Mouse (Mus musculus): ENCODE measurements at regions not wholly inside any gene's neighbourhood (a gene's known extent, or its start where the extent isn't known, plus 50 kb on each side); places are given as distances from the start of the nearest gene placed in this dataset.

GRCm38 (mm10) chrX:7474831-7475230, 98.6 kb upstream of the Foxp3 start:
- Histone ChIP-seq H3K27me3 (ENCODE audit: control insufficient read depth, insufficient read depth, low read depth, low read length) (no peaks in the 10 kb centered on the region), H3K4me1 (ENCODE audit: control insufficient read depth, insufficient read depth, low read length) (no peaks in the 10 kb centered on the region), H3K36me3 (ENCODE audit: control insufficient read depth, insufficient read depth, low read length) (no peaks in the 10 kb centered on the region), H3K4me3 (ENCODE audit: low read depth, low read length) (no peak overlapping the region), H3K9ac (ENCODE audit: low read depth, low read length) (no peak overlapping the region), H3K27ac (ENCODE audit: low read length) (no peak overlapping the region), H3K4me2 (ENCODE audit: low read length) (no peak overlapping the region), H3K9me3 (replicated peaks; ENCODE audit: control insufficient read depth, low read length, poor library complexity, severe bottlenecking) (no peaks in the 10 kb centered on the region)
- WGBS: 59% methylated on average over 2 of the region's 2 CpGs
- ATAC-seq: no peak

GRCm38 (mm10) chrX:7473814-7474213, 98.2 kb upstream of the Usp27x start:
- 39% methylated on average over 2 of the region's 2 CpGs for WGBS
- Histone ChIP-seq H3K4me2 (ENCODE audit: low read length) (no peak overlapping the region), H3K9me3 (replicated peaks; ENCODE audit: control insufficient read depth, low read length, poor library complexity, severe bottlenecking) (no peaks in the 10 kb centered on the region), H3K27ac (ENCODE audit: low read length) (no peak overlapping the region), H3K4me1 (ENCODE audit: control insufficient read depth, insufficient read depth, low read length) (no peaks in the 10 kb centered on the region), H3K4me3 (ENCODE audit: low read depth, low read length) (no peak overlapping the region), H3K9ac (ENCODE audit: low read depth, low read length) (no peak overlapping the region), H3K36me3 (ENCODE audit: control insufficient read depth, insufficient read depth, low read length) (no peaks in the 10 kb centered on the region), H3K27me3 (ENCODE audit: control insufficient read depth, insufficient read depth, low read depth, low read length) (no peaks in the 10 kb centered on the region)
- peak; percentile 64; the same call in 1 of the 2 replicates for ATAC-seq

- 65% methylated on average over 1 of the region's 1 CpGs for WGBS
- ATAC-seq: peak; percentile 66
- H3K4me2 ChIP-seq (ENCODE audit: low read length): no peak overlapping the region
These were observed 94.2 kb upstream of the Usp27x start for GRCm38 (mm10) chrX:7469801-7470200.

GRCm38 (mm10) chrX:7467985-7468384, 92.4 kb upstream of the Usp27x start:
- H3K27ac ChIP-seq (ENCODE audit: low read length): no peak overlapping the region
- no peak overlapping the region for H3K4me2 ChIP-seq (ENCODE audit: low read length)
- no peaks in the 10 kb centered on the region for H3K9me3 ChIP-seq (replicated peaks; ENCODE audit: control insufficient read depth, low read length, poor library complexity, severe bottlenecking)
- WGBS: 56% methylated on average over 1 of the region's 1 CpGs
- no peaks in the 10 kb centered on the region for H3K4me1 ChIP-seq (ENCODE audit: control insufficient read depth, insufficient read depth, low read length)
- H3K36me3 ChIP-seq (ENCODE audit: control insufficient read depth, insufficient read depth, low read length): no peaks in the 10 kb centered on the region
- H3K4me3 ChIP-seq (ENCODE audit: low read depth, low read length): no peak overlapping the region
- no peak overlapping the region for H3K9ac ChIP-seq (ENCODE audit: low read depth, low read length)
- ATAC-seq: no peak
- no peaks in the 10 kb centered on the region for H3K27me3 ChIP-seq (ENCODE audit: control insufficient read depth, insufficient read depth, low read depth, low read length)

More at GRCm38 (mm10) chrX:7469801-7470200, 94.2 kb upstream of the Usp27x start:
- Histone ChIP-seq H3K4me1 (ENCODE audit: control insufficient read depth, insufficient read depth, low read length) (no peaks in the 10 kb centered on the region), H3K9me3 (replicated peaks; ENCODE audit: control insufficient read depth, low read length, poor library complexity, severe bottlenecking) (no peaks in the 10 kb centered on the region), H3K27me3 (ENCODE audit: control insufficient read depth, insufficient read depth, low read depth, low read length) (no peaks in the 10 kb centered on the region), H3K27ac (ENCODE audit: low read length) (peak overlapping the region; percentile 10; the same call in 1 of the 2 replicates), H3K4me3 (ENCODE audit: low read depth, low read length) (no peak overlapping the region), H3K9ac (ENCODE audit: low read depth, low read length) (no peak overlapping the region), H3K36me3 (ENCODE audit: control insufficient read depth, insufficient read depth, low read length) (no peaks in the 10 kb centered on the region)

- no peaks in the 10 kb centered on the region for H3K27me3 ChIP-seq (ENCODE audit: control insufficient read depth, insufficient read depth, low read depth, low read length)
- no peaks in the 10 kb centered on the region for H3K4me1 ChIP-seq (ENCODE audit: control insufficient read depth, insufficient read depth, low read length)
- H3K4me2 ChIP-seq (ENCODE audit: low read length): no peak overlapping the region
- H3K9ac ChIP-seq (ENCODE audit: low read depth, low read length): no peak overlapping the region
- no peaks in the 10 kb centered on the region for H3K9me3 ChIP-seq (replicated peaks; ENCODE audit: control insufficient read depth, low read length, poor library complexity, severe bottlenecking)
- H3K36me3 ChIP-seq (ENCODE audit: control insufficient read depth, insufficient read depth, low read length): no peaks in the 10 kb centered on the region
- H3K27ac ChIP-seq (ENCODE audit: low read length): no peak overlapping the region
- no peak overlapping the region for H3K4me3 ChIP-seq (ENCODE audit: low read depth, low read length)
- WGBS: 81% methylated on average over 4 of the region's 4 CpGs
- no peak for ATAC-seq
These were observed 81.2 kb upstream of the Usp27x start for GRCm38 (mm10) chrX:7456851-7457250.

- Histone ChIP-seq H3K9me3 (replicated peaks; ENCODE audit: control insufficient read depth, low read length, poor library complexity, severe bottlenecking) (no peaks in the 10 kb centered on the region), H3K36me3 (ENCODE audit: control insufficient read depth, insufficient read depth, low read length) (no peaks in the 10 kb centered on the region), H3K4me2 (ENCODE audit: low read length) (no peak overlapping the region), H3K27me3 (ENCODE audit: control insufficient read depth, insufficient read depth, low read depth, low read length) (no peaks in the 10 kb centered on the region), H3K4me3 (ENCODE audit: low read depth, low read length) (no peak overlapping the region), H3K9ac (ENCODE audit: low read depth, low read length) (no peak overlapping the region), H3K4me1 (ENCODE audit: control insufficient read depth, insufficient read depth, low read length) (no peaks in the 10 kb centered on the region), H3K27ac (ENCODE audit: low read length) (no peak overlapping the region)
- no peak for ATAC-seq
- 78% methylated on average over 3 of the region's 3 CpGs for WGBS
These were observed 69.4 kb upstream of the Usp27x start for GRCm38 (mm10) chrX:7445035-7445434.

- H3K4me3 ChIP-seq (ENCODE audit: low read depth, low read length): no peak overlapping the region
- H3K36me3 ChIP-seq (ENCODE audit: control insufficient read depth, insufficient read depth, low read length): no peaks in the 10 kb centered on the region
- no peak overlapping the region for H3K9ac ChIP-seq (ENCODE audit: low read depth, low read length)
- H3K27me3 ChIP-seq (ENCODE audit: control insufficient read depth, insufficient read depth, low read depth, low read length): no peaks in the 10 kb centered on the region
- H3K4me1 ChIP-seq (ENCODE audit: control insufficient read depth, insufficient read depth, low read length): no peaks in the 10 kb centered on the region
- no peak overlapping the region for H3K4me2 ChIP-seq (ENCODE audit: low read length)
- ATAC-seq: no peak
- 38% methylated on average over 6 of the region's 6 CpGs for WGBS
- no peak overlapping the region for H3K27ac ChIP-seq (ENCODE audit: low read length)
- no peaks in the 10 kb centered on the region for H3K9me3 ChIP-seq (replicated peaks; ENCODE audit: control insufficient read depth, low read length, poor library complexity, severe bottlenecking)
These were observed 69.0 kb upstream of the Usp27x start for GRCm38 (mm10) chrX:7444583-7444982.

- Histone ChIP-seq H3K4me3 (ENCODE audit: low read depth, low read length) (no peak overlapping the region), H3K4me2 (ENCODE audit: low read length) (no peak overlapping the region), H3K9ac (ENCODE audit: low read depth, low read length) (no peak overlapping the region), H3K9me3 (replicated peaks; ENCODE audit: control insufficient read depth, low read length, poor library complexity, severe bottlenecking) (no peaks in the 10 kb centered on the region), H3K4me1 (ENCODE audit: control insufficient read depth, insufficient read depth, low read length) (no peaks in the 10 kb centered on the region), H3K27ac (ENCODE audit: low read length) (no peak overlapping the region), H3K27me3 (ENCODE audit: control insufficient read depth, insufficient read depth, low read depth, low read length) (no peaks in the 10 kb centered on the region), H3K36me3 (ENCODE audit: control insufficient read depth, insufficient read depth, low read length) (no peaks in the 10 kb centered on the region)
- WGBS: 24% methylated on average over 6 of the region's 6 CpGs
- ATAC-seq: no peak
These were observed 68.4 kb upstream of the Usp27x start for GRCm38 (mm10) chrX:7443996-7444421.

- Histone ChIP-seq H3K27ac (ENCODE audit: low read length) (no peak overlapping the region), H3K9ac (ENCODE audit: low read depth, low read length) (no peak overlapping the region), H3K9me3 (replicated peaks; ENCODE audit: control insufficient read depth, low read length, poor library complexity, severe bottlenecking) (no peaks in the 10 kb centered on the region), H3K27me3 (ENCODE audit: control insufficient read depth, insufficient read depth, low read depth, low read length) (no peaks in the 10 kb centered on the region), H3K36me3 (ENCODE audit: control insufficient read depth, insufficient read depth, low read length) (no peaks in the 10 kb centered on the region), H3K4me2 (ENCODE audit: low read length) (no peak overlapping the region), H3K4me3 (ENCODE audit: low read depth, low read length) (no peak overlapping the region), H3K4me1 (ENCODE audit: control insufficient read depth, insufficient read depth, low read length) (no peaks in the 10 kb centered on the region)
- 86% methylated on average over 2 of the region's 2 CpGs for WGBS
- ATAC-seq: no peak
These were observed 59.9 kb upstream of the Usp27x start for GRCm38 (mm10) chrX:7435375-7436042.
